Mouse (Mus musculus) subcutaneous adipose tissue, adult 2 months (tissue): Measurements from ENCODE around the gene Pla2g10. TPM values are rescaled to one million over a fixed set of nuclear protein-coding genes. Genes with fewer than 3 reads are reported as not detected.

ENCODE experiments used
- polyA plus RNA-seq: library from polyadenylated mRNA; depleted of rRNA; stranded (reverse); fragments of >200 nt; gene quantifications from 2 replicates; pipeline ENCODE4 v1.2.3, GENCODE M21; 2012; ENCODE audit warnings: low replicate concordance; rRNA removed

Gene Pla2g10
- polyA plus RNA-seq: 5.0 TPM in 1 of 2 replicates, not detected in the other

DNA sequence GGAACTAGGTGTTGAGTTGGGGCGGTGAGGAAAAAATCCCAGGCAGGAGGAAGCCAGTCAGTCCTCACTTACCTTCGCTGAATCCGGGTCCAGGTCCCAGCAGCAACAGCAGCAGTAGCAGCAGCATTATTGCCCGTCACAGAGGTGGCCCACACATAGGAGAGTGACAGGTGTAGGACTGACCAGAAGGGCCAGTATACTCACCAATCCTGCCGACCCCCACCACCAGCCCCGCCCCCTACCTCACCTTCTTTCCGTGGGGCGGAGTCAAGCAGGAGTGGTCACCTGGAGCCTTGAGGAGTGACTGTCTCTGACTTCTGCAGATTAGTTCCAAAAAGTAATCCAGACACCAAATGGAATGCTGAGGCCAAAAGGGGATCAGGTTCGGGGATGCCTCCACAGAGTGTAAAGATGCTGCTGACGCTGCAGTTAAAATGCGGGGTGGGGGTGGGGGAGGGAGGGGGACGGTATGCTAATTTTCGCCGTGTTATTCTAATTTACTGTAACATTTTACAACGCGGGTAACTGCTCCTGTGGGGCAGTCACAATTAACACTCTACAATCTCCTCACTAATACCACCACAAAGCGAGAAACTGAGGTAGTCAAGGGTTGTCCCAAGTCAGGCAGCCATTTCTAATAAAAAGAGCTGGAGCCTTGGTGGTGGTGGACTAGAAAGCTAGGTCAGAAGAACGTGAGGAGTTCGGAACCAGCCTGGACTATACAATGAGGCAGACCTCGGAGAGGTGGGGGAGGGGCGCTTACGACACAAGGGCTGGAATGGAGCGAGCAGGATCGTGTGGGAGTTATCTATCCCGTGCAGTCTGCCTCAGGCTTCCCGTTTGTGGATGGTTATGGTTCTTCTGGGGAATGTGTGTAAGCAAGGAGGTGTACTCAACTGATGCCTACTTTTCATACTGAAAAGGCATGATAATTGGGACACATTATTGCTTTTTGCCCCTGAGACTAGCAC, at the start of gene Pla2g10:
TSS of gene Pla2g10 (minus strand) at position 699 of the 971 bp plus-strand sequence.

DNA sequence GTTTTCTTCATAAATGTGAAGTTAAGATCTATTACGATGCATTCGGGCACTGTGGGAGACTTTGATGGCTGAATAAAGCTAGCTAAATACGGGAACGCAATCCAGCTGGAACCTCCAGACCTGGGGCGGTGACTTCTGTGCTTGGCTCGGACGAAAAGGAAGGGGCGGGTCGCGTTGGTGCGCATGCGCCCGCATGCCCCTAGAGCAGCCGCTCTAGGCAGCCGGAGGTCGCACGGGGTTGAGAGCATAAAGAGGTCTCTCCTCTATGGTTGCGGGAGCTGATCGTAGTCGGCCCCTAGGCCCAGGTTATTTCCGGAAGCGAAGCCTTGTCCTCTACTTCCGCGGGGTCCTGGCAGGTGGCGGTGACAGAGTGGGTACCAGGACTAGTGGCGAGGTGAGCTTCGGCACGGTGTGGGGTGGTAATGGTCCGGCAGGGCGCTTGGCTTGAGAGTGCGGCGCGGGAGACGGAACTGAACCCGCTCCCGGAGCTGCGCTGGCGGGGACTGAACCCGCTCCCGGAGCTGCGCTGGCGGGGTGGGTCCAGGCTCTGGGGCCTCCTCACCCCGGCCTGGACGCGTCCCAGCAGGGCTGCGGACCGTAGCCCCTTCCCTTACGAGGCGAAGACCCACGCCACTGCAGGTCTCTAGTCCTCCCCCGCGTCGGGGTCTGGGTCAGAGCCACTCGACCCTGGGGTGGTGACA, 58.9 kb downstream of the Pla2g10 start, which contains the start of the genes Bfar and 3110001I22Rik:
TSS of gene Bfar (plus strand) at position 174 of the 701 bp plus-strand sequence.
TSS of gene 3110001I22Rik (plus strand) at position 245 of the 701 bp plus-strand sequence.

DNA sequence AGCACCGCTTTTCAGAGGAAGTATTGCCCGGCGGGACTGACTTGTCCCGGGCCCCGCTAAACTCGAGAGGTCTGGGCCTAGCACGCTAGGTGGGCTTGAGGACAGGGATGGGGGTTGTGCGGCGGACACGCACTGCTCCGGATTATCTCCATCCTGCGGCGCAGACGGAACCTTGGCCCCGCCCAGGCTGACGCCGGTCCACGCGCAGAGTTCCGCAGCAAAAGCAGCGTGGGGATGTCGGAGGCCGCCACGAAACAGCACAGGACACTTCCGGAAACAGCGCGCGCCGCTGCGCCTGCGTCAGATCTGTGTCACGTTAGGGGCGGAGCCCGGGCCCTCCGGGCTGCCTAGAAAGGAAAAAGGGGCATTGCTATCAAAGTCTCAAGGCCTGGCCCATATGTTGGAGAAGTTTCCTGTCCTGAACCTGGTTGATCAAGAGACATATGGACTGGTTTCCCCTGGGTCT, 62.9 kb downstream of the Pla2g10 start, which contains the start of gene Parn:
TSS of gene Parn (minus strand) at position 293 of the 466 bp plus-strand sequence.

Other genes starting within 250 kb of the Pla2g10 start
- gene Parn, start 62.8 kb downstream of the Pla2g10 start, polyA plus RNA-seq: 13.5 and 20.8 TPM in 2 replicates
- gene Bfar, start 59.1 kb downstream of the Pla2g10 start, polyA plus RNA-seq: 46.2 and 49.2 TPM in 2 replicates
- gene 3110001I22Rik, start 59.1 kb downstream of the Pla2g10 start, polyA plus RNA-seq: 1.5 and 1.9 TPM in 2 replicates
- 16.4 and 20.5 TPM in 2 replicates for gene Rrn3, start 49.7 kb upstream of the Pla2g10 start, polyA plus RNA-seq
- 68.8 and 71.7 TPM in 2 replicates for gene Ntan1, start 87.9 kb upstream of the Pla2g10 start, polyA plus RNA-seq
- gene Pdxdc1, start 172.1 kb upstream of the Pla2g10 start, polyA plus RNA-seq: 118 and 135 TPM in 2 replicates
- 3.5 and 5.8 TPM in 2 replicates for gene Mpv17l, start 172.2 kb upstream of the Pla2g10 start, polyA plus RNA-seq